Mouse (Mus musculus): ENCODE measurements around the gene Nr4a1. TPM values are rescaled to one million over a fixed set of nuclear protein-coding genes. Genes with fewer than 3 reads are reported as not detected.

Nr4a1 gene
- polyA plus RNA-seq, 1 experiment: 10.0 TPM

- Histone ChIP-seq H3K4me1 (ENCODE audit: control insufficient read depth, insufficient read depth, low read length) (no peaks in the 10 kb centered on the region), H3K4me3 (replicated peaks; ENCODE audit: control insufficient read depth, low read depth, low read length) (no peak overlapping the region), H3K27ac (ENCODE audit: control insufficient read depth, insufficient read depth, low read depth, low read length, poor library complexity) (no peak overlapping the region)
- TF ChIP-seq POLR2A (IDR thresholded peaks at IDR 0.05; ENCODE audit: borderline replicate concordance, control insufficient read depth, low read depth, low read length): no peak
- TF ChIP-seq CTCF (IDR thresholded peaks at IDR 0.05; ENCODE audit: control insufficient read depth, insufficient read depth, low read length): no peak
- WGBS: 68% methylated on average over 5 of the region's 5 CpGs
These were observed 24.5 kb downstream of the Nr4a1 start for GRCm38 (mm10) chr15:101278589-101278988.

- H3K27ac ChIP-seq (ENCODE audit: control insufficient read depth, insufficient read depth, low read depth, low read length, poor library complexity): no peak overlapping the region
- 79% methylated on average over 12 of the region's 12 CpGs for WGBS
- no peak for TF ChIP-seq CTCF (IDR thresholded peaks at IDR 0.05; ENCODE audit: control insufficient read depth, insufficient read depth, low read length)
- no peak for TF ChIP-seq POLR2A (IDR thresholded peaks at IDR 0.05; ENCODE audit: borderline replicate concordance, control insufficient read depth, low read depth, low read length)
- no peaks in the 10 kb centered on the region for H3K4me1 ChIP-seq (ENCODE audit: control insufficient read depth, insufficient read depth, low read length)
- no peak overlapping the region for H3K4me3 ChIP-seq (replicated peaks; ENCODE audit: control insufficient read depth, low read depth, low read length)
These were observed 25.4 kb downstream of the Nr4a1 start for GRCm38 (mm10) chr15:101279430-101279999.

- 50% methylated on average over 5 of the region's 5 CpGs for WGBS
- Histone ChIP-seq H3K4me3 (replicated peaks; ENCODE audit: control insufficient read depth, low read depth, low read length) (no peak overlapping the region), H3K4me1 (ENCODE audit: control insufficient read depth, insufficient read depth, low read length) (peaks cover 2% of the 10 kb centered on the region; the same call in 1 of the 2 replicates), H3K27ac (ENCODE audit: control insufficient read depth, insufficient read depth, low read depth, low read length, poor library complexity) (no peak overlapping the region)
- TF ChIP-seq CTCF (IDR thresholded peaks at IDR 0.05; ENCODE audit: control insufficient read depth, insufficient read depth, low read length) (no peak), POLR2A (IDR thresholded peaks at IDR 0.05; ENCODE audit: borderline replicate concordance, control insufficient read depth, low read depth, low read length) (no peak)
These were observed 28.4 kb downstream of the Nr4a1 start for GRCm38 (mm10) chr15:101282471-101282870.

- Histone ChIP-seq H3K4me1 (ENCODE audit: control insufficient read depth, insufficient read depth, low read length) (peaks cover 2% of the 10 kb centered on the region; the same call in 1 of the 2 replicates), H3K27ac (ENCODE audit: control insufficient read depth, insufficient read depth, low read depth, low read length, poor library complexity) (peak overlapping the region; percentile 21; the same call in 1 of the 2 replicates), H3K4me3 (replicated peaks; ENCODE audit: control insufficient read depth, low read depth, low read length) (peak overlapping the region; percentile 56)
- under 1% methylated on average over 26 of the region's 26 CpGs for WGBS
- no peak for TF ChIP-seq POLR2A (IDR thresholded peaks at IDR 0.05; ENCODE audit: borderline replicate concordance, control insufficient read depth, low read depth, low read length)
- peak; percentile 49 for TF ChIP-seq CTCF (IDR thresholded peaks at IDR 0.05; ENCODE audit: control insufficient read depth, insufficient read depth, low read length)
These were observed 29.3 kb downstream of the Nr4a1 start for GRCm38 (mm10) chr15:101283183-101283910.

GRCm38 (mm10) chr15:101283911-101284750 is 30.1 kb downstream of the Nr4a1 start, which contains the start of gene Atg101:
TSS of gene Atg101 (plus strand) at chr15:101284272.
- peak within 1 kb of the TSS; percentile 89 for H3K27ac ChIP-seq (ENCODE audit: control insufficient read depth, insufficient read depth, low read depth, low read length, poor library complexity)
- under 1% methylated on average over 61 of the region's 61 CpGs for WGBS
- peak within 1 kb of the TSS; percentile 98 for H3K4me3 ChIP-seq (replicated peaks; ENCODE audit: control insufficient read depth, low read depth, low read length)
- TF ChIP-seq CTCF (IDR thresholded peaks at IDR 0.05; ENCODE audit: control insufficient read depth, insufficient read depth, low read length) (peak; percentile 93), POLR2A (IDR thresholded peaks at IDR 0.05; ENCODE audit: borderline replicate concordance, control insufficient read depth, low read depth, low read length) (peak; percentile 93; the same call in 1 of the 2 replicates)
- peaks cover 2% of the 10 kb centered on the region; the same call in 1 of the 2 replicates for H3K4me1 ChIP-seq (ENCODE audit: control insufficient read depth, insufficient read depth, low read length)

GRCm38 (mm10) chr15:101286129-101286770 is 32.2 kb downstream of the Nr4a1 start:
- Histone ChIP-seq H3K27ac (ENCODE audit: control insufficient read depth, insufficient read depth, low read depth, low read length, poor library complexity) (no peak overlapping the region), H3K4me1 (ENCODE audit: control insufficient read depth, insufficient read depth, low read length) (peaks cover 2% of the 10 kb centered on the region; the same call in 1 of the 2 replicates), H3K4me3 (replicated peaks; ENCODE audit: control insufficient read depth, low read depth, low read length) (no peak overlapping the region)
- 52% methylated on average over 9 of the region's 9 CpGs for WGBS
- no peak for TF ChIP-seq POLR2A (IDR thresholded peaks at IDR 0.05; ENCODE audit: borderline replicate concordance, control insufficient read depth, low read depth, low read length)
- TF ChIP-seq CTCF (IDR thresholded peaks at IDR 0.05; ENCODE audit: control insufficient read depth, insufficient read depth, low read length): peak; percentile 80

GRCm38 (mm10) chr15:101287361-101287760 is 33.3 kb downstream of the Nr4a1 start:
- WGBS: 86% methylated on average over 6 of the region's 6 CpGs
- Histone ChIP-seq H3K4me1 (ENCODE audit: control insufficient read depth, insufficient read depth, low read length) (peaks cover 2% of the 10 kb centered on the region; the same call in 1 of the 2 replicates), H3K4me3 (replicated peaks; ENCODE audit: control insufficient read depth, low read depth, low read length) (no peak overlapping the region), H3K27ac (ENCODE audit: control insufficient read depth, insufficient read depth, low read depth, low read length, poor library complexity) (no peak overlapping the region)
- TF ChIP-seq CTCF (IDR thresholded peaks at IDR 0.05; ENCODE audit: control insufficient read depth, insufficient read depth, low read length) (no peak), POLR2A (IDR thresholded peaks at IDR 0.05; ENCODE audit: borderline replicate concordance, control insufficient read depth, low read depth, low read length) (no peak)
